Mouse (Mus musculus) hindbrain, postnatal 0 days (tissue): ENCODE results near the gene Suv39h2. TPM values are rescaled to one million over a fixed set of nuclear protein-coding genes. Genes with fewer than 3 reads are reported as not detected.

ENCODE experiments used
- ATAC-seq: fragments of 200-750 bp; cut with Nextera tagmentation; 2 replicates; pipeline ENCODE4 v1.8.0; 2017; ENCODE audit warnings: mild to moderate bottlenecking, moderate TSS enrichment, moderate library complexity
- DNase-seq: peaks from one replicate; pipeline ENCODE4 v3.0.0-alpha.2; 2015; ENCODE audit warnings: low spot score
- H3K27ac ChIP-seq: fragments of 300-500 bp; sonication (generic); 2 replicates; pipeline ENCODE4 v1.5.1; 2014; ENCODE audit warnings: mild to moderate bottlenecking
- H3K27me3 ChIP-seq: fragments of 300-500 bp; sonication (generic); 2 replicates; pipeline ENCODE4 v1.6.1; 2014; ENCODE audit warnings: low read length, mixed read lengths; ENCODE audit not compliant: insufficient read depth
- H3K36me3 ChIP-seq: fragments of 300-500 bp; sonication (generic); 2 replicates; pipeline ENCODE4 v1.6.1; 2014; ENCODE audit warnings: low read length, mixed read lengths; ENCODE audit not compliant: insufficient read depth
- H3K4me1 ChIP-seq: fragments of 300-500 bp; sonication (generic); 2 replicates; pipeline ENCODE4 v1.6.1; 2014; ENCODE audit warnings: antibody characterized with exemption, low read length, mixed read lengths; ENCODE audit not compliant: insufficient read depth
- H3K4me2 ChIP-seq: fragments of 300-500 bp; sonication (generic); 2 replicates; pipeline ENCODE4 v1.6.1; 2014; ENCODE audit warnings: low read depth, mild to moderate bottlenecking, low read length, moderate library complexity, mixed read lengths
- H3K4me3 ChIP-seq: fragments of 300-500 bp; sonication (generic); 2 replicates; pipeline ENCODE4 v1.5.1; 2014; ENCODE audit warnings: low read length
- H3K9ac ChIP-seq: fragments of 300-500 bp; sonication (generic); replicated peaks from 2 replicates; pipeline ENCODE4 v1.6.1; 2014; ENCODE audit warnings: mild to moderate bottlenecking, low read length, moderate library complexity, mixed read lengths
- H3K9me3 ChIP-seq: fragments of 300-500 bp; sonication (generic); 2 replicates; pipeline ENCODE4 v1.6.1; 2016; ENCODE audit warnings: low read length, mixed read lengths
- CTCF ChIP-seq: IDR thresholded peaks from 2 replicates; pipeline ENCODE4 v1.5.1; 2016; ENCODE audit warnings: antibody characterized with exemption, control low read depth, low read depth
- WGBS: fragments of 180-500 bp; shearing (Covaris S2); extraction: QIAGEN DNeasy Blood & Tissue Kit; methylation state at CpG from one replicate; pipeline ENCODE4 v1.1.7; 2014; 5-methylcytosine and 5-hydroxymethylcytosine counted together
- polyA plus RNA-seq: library from polyadenylated mRNA; unstranded; fragments of >200 nt; fragmentation: Nextera tagmentation; extraction: Ambion mirVana; gene quantifications from 2 replicates; pipeline ENCODE4 v1.2.1, GENCODE M21; 2015
- total RNA-seq: library from RNA; depleted of rRNA; stranded (reverse); fragments of >200 nt; gene quantifications from 2 replicates; pipeline ENCODE4 v1.2.3, GENCODE M21; 2014; rRNA removed

Gene Suv39h2
- total RNA-seq (5.4 and 6.2 TPM in 2 replicates), polyA plus RNA-seq (7.9 and 8.9 TPM in 2 replicates)

- peak within 1 kb of the TSS; percentile 66 for H3K4me2 ChIP-seq
- ATAC-seq (peak; percentile 97), DNase-seq (peak; percentile 97)
- H3K9me3 ChIP-seq = no peaks in the 10 kb centered on the region
- H3K9ac ChIP-seq = peak within 1 kb of the TSS; percentile 46
- H3K27ac ChIP-seq = peak within 1 kb of the TSS; percentile 75
- WGBS = under 1% methylated on average over 41 of the region's 42 CpGs
- H3K4me1 ChIP-seq = 0 out of 2 replicates have a peak, but pooled peaks cover 3% of the 10 kb centered on the region
- TF ChIP-seq CTCF = no peak
- H3K27me3 ChIP-seq = no peaks in the 10 kb centered on the region
- H3K4me3 ChIP-seq = peak within 1 kb of the TSS; percentile 65
- no peaks in the 10 kb centered on the region for H3K36me3 ChIP-seq
Observed at GRCm38 (mm10) chr2:3474861-3475283, at the start of gene Suv39h2. TSS of gene Suv39h2 (minus strand) at chr2:3475031.

GRCm38 (mm10) chr2:3522558-3522957 is 47.7 kb upstream of the Suv39h2 start:
- ATAC-seq (no peak), DNase-seq (no peak)
- H3K9ac ChIP-seq = no peak overlapping the region
- no peak for TF ChIP-seq CTCF
- no peaks in the 10 kb centered on the region for H3K4me1 ChIP-seq
- H3K36me3 ChIP-seq = no peaks in the 10 kb centered on the region
- no peak overlapping the region for H3K4me3 ChIP-seq
- no peak overlapping the region for H3K27ac ChIP-seq
- WGBS = 78% methylated on average over 4 of the region's 4 CpGs
- H3K4me2 ChIP-seq = no peak overlapping the region
- H3K27me3 ChIP-seq = no peaks in the 10 kb centered on the region
- no peaks in the 10 kb centered on the region for H3K9me3 ChIP-seq

- Histone ChIP-seq H3K9me3 (no peaks in the 10 kb centered on the region), H3K27me3 (no peaks in the 10 kb centered on the region), H3K4me3 (peak within 1 kb of the TSS; percentile 55), H3K4me2 (peak within 1 kb of the TSS; percentile 88), H3K4me1 (peaks cover 8% of the 10 kb centered on the region; the same call in 1 of the 2 replicates), H3K27ac (peak within 1 kb of the TSS; percentile 93), H3K9ac (peak within 1 kb of the TSS; percentile 78), H3K36me3 (peaks cover 19% of the 10 kb centered on the region)
- ATAC-seq = peak; percentile 100
- under 1% methylated on average over 60 of the region's 60 CpGs for WGBS
- peak; percentile 42; the same call in 1 of the 2 replicates for TF ChIP-seq CTCF
- DNase-seq = peak; percentile 99
Observed at GRCm38 (mm10) chr2:3512552-3513454, 38.0 kb upstream of the Suv39h2 start, which contains the start of the genes Gm45902, Hspa14 and Cdnf. TSS of gene Gm45902 (minus strand) at chr2:3512790. TSS of gene Hspa14 (minus strand) at chr2:3512814. TSS of gene Cdnf (plus strand) at chr2:3513030.

GRCm38 (mm10) chr2:3512076-3512475 is 37.2 kb upstream of the Suv39h2 start:
- TF ChIP-seq CTCF = no peak
- WGBS = under 1% methylated on average over 15 of the region's 15 CpGs

GRCm38 (mm10) chr2:3500886-3501285 is 26.1 kb upstream of the Suv39h2 start:
- Histone ChIP-seq H3K27ac (no peak overlapping the region), H3K4me3 (no peak overlapping the region), H3K4me2 (no peak overlapping the region), H3K36me3 (peaks cover 41% of the 10 kb centered on the region), H3K9me3 (no peaks in the 10 kb centered on the region), H3K27me3 (no peaks in the 10 kb centered on the region), H3K4me1 (no peaks in the 10 kb centered on the region), H3K9ac (no peak overlapping the region)
- WGBS = 96% methylated on average over 5 of the region's 5 CpGs
- ATAC-seq = no peak
- no peak for TF ChIP-seq CTCF
- DNase-seq = no peak

More at GRCm38 (mm10) chr2:3512076-3512475, 37.2 kb upstream of the Suv39h2 start:
- H3K4me3 ChIP-seq = peak overlapping the region; percentile 55
- DNase-seq (peak; percentile 37), ATAC-seq (no peak)
- no peaks in the 10 kb centered on the region for H3K27me3 ChIP-seq
- peaks cover 8% of the 10 kb centered on the region; the same call in 1 of the 2 replicates for H3K4me1 ChIP-seq
- H3K36me3 ChIP-seq = peaks cover 19% of the 10 kb centered on the region
- peak overlapping the region; percentile 93 for H3K27ac ChIP-seq
- H3K9me3 ChIP-seq = no peaks in the 10 kb centered on the region
- peak overlapping the region; percentile 88 for H3K4me2 ChIP-seq
- H3K9ac ChIP-seq = peak overlapping the region; percentile 78

GRCm38 (mm10) chr2:3499543-3499942 is 24.7 kb upstream of the Suv39h2 start:
- Histone ChIP-seq H3K4me1 (no peaks in the 10 kb centered on the region), H3K4me3 (no peak overlapping the region), H3K27ac (no peak overlapping the region), H3K27me3 (no peaks in the 10 kb centered on the region), H3K4me2 (no peak overlapping the region), H3K9ac (no peak overlapping the region), H3K9me3 (no peaks in the 10 kb centered on the region), H3K36me3 (peaks cover 49% of the 10 kb centered on the region)
- 96% methylated on average over 6 of the region's 6 CpGs for whole genome bisulfite sequencing
- ATAC-seq (no peak), DNase-seq (no peak)
- TF ChIP-seq CTCF = no peak
